Mouse (Mus musculus): Measurements from ENCODE around the gene Paxx.

Paxx gene

GRCm38 (mm10) chr2:25460551-25461309 lies at the start of gene Paxx:
Paxx (minus strand) TSS chr2:25461094.
- DNase-seq = peak; percentile 92 to 96

GRCm38 (mm10) chr2:25509912-25510311 lies 49.0 kb upstream of the Paxx start:
- no peak for DNase-seq

GRCm38 (mm10) chr2:25506964-25507363 lies 46.1 kb upstream of the Paxx start:
- peak; percentile 57 to 68 for DNase-seq

GRCm38 (mm10) chr2:25505860-25506259 lies 45.0 kb upstream of the Paxx start:
- DNase-seq = no peak

- DNase-seq = no peak
Measured at GRCm38 (mm10) chr2:25505000-25505399, 44.1 kb upstream of the Paxx start.

GRCm38 (mm10) chr2:25504538-25504937 lies 43.6 kb upstream of the Paxx start:
- DNase-seq = no peak

- DNase-seq = no peak
Measured at GRCm38 (mm10) chr2:25502726-25503125, 41.8 kb upstream of the Paxx start.

- peak in 1 of 2 experiments; percentile 35 for DNase-seq
Measured at GRCm38 (mm10) chr2:25501593-25502486, 40.9 kb upstream of the Paxx start, which contains the start of gene C8g. C8g (minus strand) TSS chr2:25501719.

- peak; percentile 85 to 93 for DNase-seq
Measured at GRCm38 (mm10) chr2:25500576-25501405, 39.9 kb upstream of the Paxx start, which contains the start of gene Fbxw5. Fbxw5 (plus strand) TSS chr2:25500750.

GRCm38 (mm10) chr2:25500071-25500575 lies 39.2 kb upstream of the Paxx start:
- DNase-seq = no peak

GRCm38 (mm10) chr2:25498622-25499478 lies 38.0 kb upstream of the Paxx start:
- no peak for DNase-seq

GRCm38 (mm10) chr2:25497846-25498575 lies 37.1 kb upstream of the Paxx start:
- peak in 1 of 2 experiments; percentile 19 for DNase-seq

GRCm38 (mm10) chr2:25496462-25496861 lies 35.6 kb upstream of the Paxx start:
- peak in 1 of 2 experiments; percentile 47 for DNase-seq

- DNase-seq = no peak
Measured at GRCm38 (mm10) chr2:25493476-25493961, 32.6 kb upstream of the Paxx start, which contains the start of gene Lcn12. Lcn12 (minus strand) TSS chr2:25493911.

GRCm38 (mm10) chr2:25492988-25493387 lies 32.1 kb upstream of the Paxx start:
- DNase-seq = no peak

- no peak for DNase-seq
Measured at GRCm38 (mm10) chr2:25488671-25489068, 27.8 kb upstream of the Paxx start.

- DNase-seq = no peak
Measured at GRCm38 (mm10) chr2:25487965-25488670, 27.2 kb upstream of the Paxx start.

GRCm38 (mm10) chr2:25484901-25485647 lies 24.2 kb upstream of the Paxx start:
- peak in 1 of 2 experiments; percentile 28 for DNase-seq

GRCm38 (mm10) chr2:25482969-25483368 lies 22.1 kb upstream of the Paxx start:
- peak; percentile 53 to 67 for DNase-seq
